Mouse (Mus musculus) Patski (cell line): ENCODE results near the gene Dnah14. TPM values are rescaled to one million over a fixed set of nuclear protein-coding genes. Genes with fewer than 3 reads are reported as not detected.

ENCODE experiments used
- ATAC-seq: fragments of 100-300 bp; one replicate; pipeline ENCODE4 v1.8.0; 2021
- CTCF ChIA-PET: fragments of 350-600 bp; sonication (Branson Sonifier 250); formaldehyde crosslinking; loops from one replicate; lab custom pipeline; 2022; ENCODE audit warnings: inconsistent platforms; lab: Charles Lee
- POLR2A ChIA-PET: fragments of 350-600 bp; sonication (Branson Sonifier 250); formaldehyde crosslinking; loops from one replicate; lab custom pipeline; 2022; ENCODE audit warnings: antibody characterized with exemption, inconsistent platforms; lab: Charles Lee
- DNase-seq: peaks from one replicate; pipeline ENCODE4 v3.0.0-alpha.2; 2011; ENCODE audit warnings: low read depth, low spot score
- H3K27me3 ChIP-seq: fragments of 371-371 bp; one replicate; pipeline ENCODE4 v1.5.1; 2021
- CTCF ChIP-seq: fragments of 100-300 bp; IDR thresholded peaks from one replicate; pipeline ENCODE4 v1.5.1; 2021
- in situ Hi-C: fragments of 300-500 bp; cut with MboI; formaldehyde crosslinking; loops from 3 replicates; pipeline ENCODE4 v1.11.1; 2018; ENCODE audit warnings: low pct_unique_long_range_greater_than_20kb, mixed read lengths
- polyA plus RNA-seq: library from polyadenylated mRNA; unstranded; gene quantifications from one replicate; pipeline ENCODE4 v1.2.3, GENCODE M21; 2021

The Dnah14 gene
- polyA plus RNA-seq, result 0.40 TPM

DNA sequence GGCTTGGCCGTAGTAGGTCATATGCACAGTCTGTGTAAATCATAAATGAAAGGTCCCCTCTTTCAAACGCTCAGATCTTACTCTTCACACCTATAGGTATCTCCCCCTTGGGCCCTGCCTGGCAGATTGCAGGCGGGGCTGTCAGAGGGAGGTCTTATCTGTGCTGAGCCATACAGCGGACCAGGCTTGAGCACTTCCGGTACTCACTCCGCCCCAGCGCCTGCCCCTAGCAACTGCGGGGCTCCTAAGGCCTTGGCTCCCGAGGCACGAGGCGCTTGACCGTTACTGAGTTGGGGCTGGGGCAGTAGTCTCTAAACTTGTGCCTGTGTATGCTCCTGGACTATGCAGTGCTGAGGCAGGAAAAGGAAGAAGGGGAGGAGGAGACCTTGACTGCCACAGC is at the start of gene Dnah14:
Dnah14 (plus strand) TSS at position 238 of the 400 bp plus-strand sequence.
- no peak for TF ChIP-seq CTCF
- in situ Hi-C loops, result no loop called here
- H3K27me3 ChIP-seq, result peaks cover 44% of the 10 kb centered on the region
- ChIA-PET POLR2A (no interaction called here), CTCF (no interaction called here)
- ATAC-seq (no peak), DNase-seq (no peak)

GRCm38 (mm10) chr1:181529368-181529767 is 47.0 kb upstream of the Dnah14 start:
- ChIA-PET CTCF (interaction anchor here (1.9 kb wide), 1 partner anchor 15 kb away, joined by 9 read pairs; no protein-coding TSS in a partner anchor), POLR2A (no interaction called here)
- H3K27me3 ChIP-seq, result no peaks in the 10 kb centered on the region
- no peak for TF ChIP-seq CTCF
- no peak for ATAC-seq
- in situ Hi-C loops, result no loop called here
- DNase-seq, result no peak

GRCm38 (mm10) chr1:181535165-181535873 is 41.0 kb upstream of the Dnah14 start:
- ChIA-PET POLR2A (interaction anchor here (0.8 kb wide), 1 partner anchor 92 kb away, joined by 3 read pairs; no protein-coding TSS in a partner anchor), CTCF (no interaction called here)
- DNase-seq (peak; percentile 81), ATAC-seq (peak; percentile 70)
- no peaks in the 10 kb centered on the region for H3K27me3 ChIP-seq
- in situ Hi-C loops, result no loop called here
- no peak for TF ChIP-seq CTCF

GRCm38 (mm10) chr1:181537627-181538525 is 38.5 kb upstream of the Dnah14 start:
- no peak for TF ChIP-seq CTCF
- CTCF ChIA-PET, result interaction anchor here (1.4 kb wide), 1 partner anchor 14 kb away, joined by 4 read pairs; no protein-coding TSS in a partner anchor
- in situ Hi-C loops, result no loop called here
- POLR2A ChIA-PET, result no interaction called here
- H3K27me3 ChIP-seq, result no peaks in the 10 kb centered on the region
- ATAC-seq (no peak), DNase-seq (no peak)

GRCm38 (mm10) chr1:181539846-181540769 is 36.3 kb upstream of the Dnah14 start:
- ChIA-PET CTCF (interaction anchor here (1.0 to 1.3 kb wide), 2 partner anchors 9 to 12 kb away, joined by 3 read pairs; no protein-coding TSS in a partner anchor), POLR2A (interaction anchor here (1.0 kb wide), 1 partner anchor 57 kb away, joined by 3 read pairs; no protein-coding TSS in a partner anchor)
- no peak for TF ChIP-seq CTCF
- in situ Hi-C loops, result loop anchor here (5.0 kb wide), 4 partner anchors 58 to 263 kb away; no protein-coding TSS in a partner anchor
- peak; percentile 55 for ATAC-seq
- H3K27me3 ChIP-seq, result no peaks in the 10 kb centered on the region
- DNase-seq, result peak; percentile 93

DNA sequence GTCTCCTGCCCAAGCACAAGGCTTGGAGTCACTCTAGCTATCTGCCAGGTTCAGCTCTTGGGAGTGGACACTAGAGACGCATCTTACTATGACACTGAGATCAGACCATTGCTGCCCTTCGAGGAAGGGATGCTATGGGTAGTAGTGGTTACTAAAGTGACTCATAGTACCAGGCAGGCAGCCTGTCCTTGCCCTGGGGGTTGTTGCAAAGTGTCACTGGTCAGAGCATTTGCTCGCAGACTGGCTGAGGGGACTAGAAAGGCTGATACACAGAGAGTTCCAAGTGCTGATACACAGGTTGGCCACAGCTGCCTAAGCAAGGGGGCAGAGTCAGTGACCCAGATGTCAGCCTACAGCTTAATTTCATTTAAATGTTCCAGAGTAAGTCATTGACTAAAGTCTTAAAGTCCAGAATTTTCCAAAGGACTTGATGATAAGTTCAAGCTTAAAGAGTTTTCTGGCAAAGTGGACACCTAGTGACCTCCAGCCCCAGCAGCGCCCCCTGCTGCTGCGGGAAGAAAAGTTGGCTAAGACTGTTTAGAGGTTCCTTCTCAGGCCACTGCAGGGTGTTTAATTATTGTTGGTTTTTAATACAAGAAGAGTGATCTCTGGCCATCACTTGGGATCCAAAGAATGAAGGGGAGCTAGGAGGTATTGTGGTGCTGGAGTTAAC is 32.5 kb upstream of the Dnah14 start:
- in situ Hi-C loops, result loop anchor here (5.0 kb wide), 4 partner anchors 62 to 267 kb away; no protein-coding TSS in a partner anchor
- H3K27me3 ChIP-seq, result no peaks in the 10 kb centered on the region
- TF ChIP-seq CTCF, result peak; percentile 83
- ATAC-seq, result no peak
- no peak for DNase-seq
- ChIA-PET CTCF (interaction anchor here (0.6 to 4.6 kb wide), 25 partner anchors 9 to 285 kb away, joined by 3 to 31 read pairs (median 4); no protein-coding TSS in a partner anchor), POLR2A (interaction anchor here (0.9 kb wide), 1 partner anchor 16 kb away, joined by 3 read pairs; no protein-coding TSS in a partner anchor)

GRCm38 (mm10) chr1:181545044-181545772 is 31.2 kb upstream of the Dnah14 start:
- ATAC-seq, result no peak

DNA sequence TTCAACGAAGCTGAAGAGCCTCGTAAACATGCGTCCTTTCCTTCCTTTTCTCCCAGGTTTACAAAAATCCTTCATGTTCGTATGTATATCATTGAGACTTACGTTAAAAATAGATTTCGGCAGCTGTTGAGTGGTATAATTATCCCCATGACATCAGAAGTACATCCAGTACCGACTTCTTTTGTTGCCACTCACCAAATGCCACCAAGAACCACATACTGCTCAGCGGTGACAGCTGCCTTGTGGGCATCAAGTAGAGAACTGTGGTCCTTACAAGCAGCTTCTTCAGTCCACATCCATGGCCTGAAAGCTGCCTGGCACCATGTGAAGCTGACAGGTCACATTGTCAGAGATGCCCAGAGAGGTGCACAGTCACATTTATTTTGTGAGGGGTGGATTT is 26.4 kb upstream of the Dnah14 start:
- H3K27me3 ChIP-seq, result no peaks in the 10 kb centered on the region
- ChIA-PET CTCF (no interaction called here), POLR2A (no interaction called here)
- no peak for ATAC-seq
- no peak for TF ChIP-seq CTCF
- in situ Hi-C loops, result loop anchor here (5.0 kb wide), 1 partner anchor 67 kb away; no protein-coding TSS in a partner anchor
- no peak for DNase-seq

More at GRCm38 (mm10) chr1:181545044-181545772, 31.2 kb upstream of the Dnah14 start:
- no peak for DNase-seq
- TF ChIP-seq CTCF, result peak; percentile 90
- ChIA-PET POLR2A (no interaction called here), CTCF (interaction anchor here (0.7 to 4.6 kb wide), 14 partner anchors 16 to 271 kb away, joined by 3 to 31 read pairs (median 4); no protein-coding TSS in a partner anchor)
- in situ Hi-C loops, result loop anchor here (5.0 kb wide), 1 partner anchor 72 kb away; no protein-coding TSS in a partner anchor
- H3K27me3 ChIP-seq, result no peaks in the 10 kb centered on the region
